Mouse (Mus musculus) left cerebral cortex, postnatal 4 days (tissue): Measurements from ENCODE around the gene Rdh16f1. TPM values are rescaled to one million over a fixed set of nuclear protein-coding genes. Genes with fewer than 3 reads are reported as not detected.
"Not testable (repeated sequence)": the region's sequence is repeated elsewhere in the genome, so short reads cannot be mapped to it uniquely, and the experiment has no call there.

Experiments
- DNase-seq: peaks from one replicate; pipeline ENCODE4 v3.0.0-alpha.2; 2022
- intact Hi-C: fragments of 180-260 bp; cut with DNase I; formaldehyde crosslinking; loops from one replicate; pipeline ENCODE4 v1.15.1; 2025
- total RNA-seq, 2 experiments: library from RNA; stranded (reverse); gene quantifications; 2 replicates each; pipeline ENCODE4 v1.2.3; 2021

The Rdh16f1 gene
- total RNA-seq, 2 experiments from 2014 or later: not detected

DNA sequence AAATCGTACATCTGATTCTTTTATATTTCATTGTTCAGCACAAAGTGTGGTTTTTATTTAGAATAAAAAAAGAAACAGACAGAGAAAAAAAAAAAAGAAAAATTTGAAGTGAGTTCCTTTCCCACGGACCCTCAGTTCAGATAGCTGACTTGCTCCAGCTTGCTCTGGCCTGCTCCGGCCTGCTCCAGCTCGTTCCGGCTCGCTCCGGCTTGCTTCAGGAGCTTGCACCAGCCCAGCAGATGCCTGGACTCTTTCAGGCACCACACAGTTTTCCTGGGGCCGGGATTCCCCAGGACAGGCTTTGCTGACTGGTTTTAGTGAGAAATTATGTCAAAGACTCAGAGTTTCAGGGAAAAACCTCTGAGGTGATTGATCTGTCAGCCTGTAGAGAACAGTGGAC is 12.3 kb upstream of the Rdh16f1 start:
- intact Hi-C loops: no loop called here
- no peak for DNase-seq

DNA sequence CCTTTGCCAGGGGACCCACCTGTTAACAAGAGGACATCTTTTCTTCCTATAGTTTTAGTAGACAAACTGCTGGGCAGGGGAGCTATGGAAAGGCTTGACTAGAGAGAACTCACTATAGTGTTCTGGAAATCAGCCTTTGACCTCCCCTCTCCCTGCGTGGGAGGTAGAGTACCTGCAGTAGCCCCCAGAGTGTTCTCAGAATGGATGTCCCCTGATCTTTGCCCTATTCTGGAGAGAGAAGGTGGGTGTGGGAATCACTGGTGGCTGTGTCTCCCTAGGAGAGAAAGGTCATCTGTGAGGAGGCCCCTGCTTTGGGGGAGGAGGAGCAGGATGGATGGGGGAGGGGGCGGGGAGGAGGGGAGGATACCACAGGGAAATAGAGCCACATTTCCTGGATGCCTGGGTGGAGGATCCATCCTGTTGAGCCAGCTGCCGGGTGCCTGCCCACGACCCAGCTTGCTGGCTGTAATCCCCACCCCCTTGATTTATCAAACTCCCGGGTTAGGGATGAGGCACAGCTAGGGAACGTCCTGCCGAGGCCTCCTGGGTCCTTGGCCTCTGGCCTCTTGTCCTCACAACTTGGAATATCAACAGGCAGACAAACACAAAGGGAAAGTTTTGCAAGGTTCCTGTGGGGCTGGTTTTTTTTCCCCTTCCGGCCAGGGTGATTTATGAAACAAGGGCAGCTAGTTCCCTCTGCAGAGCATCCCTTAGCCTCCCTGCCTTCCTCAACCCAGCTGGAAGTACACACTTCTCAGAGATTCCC is 10.6 kb upstream of the Rdh16f1 start:
- intact Hi-C loops: no loop called here

DNA sequence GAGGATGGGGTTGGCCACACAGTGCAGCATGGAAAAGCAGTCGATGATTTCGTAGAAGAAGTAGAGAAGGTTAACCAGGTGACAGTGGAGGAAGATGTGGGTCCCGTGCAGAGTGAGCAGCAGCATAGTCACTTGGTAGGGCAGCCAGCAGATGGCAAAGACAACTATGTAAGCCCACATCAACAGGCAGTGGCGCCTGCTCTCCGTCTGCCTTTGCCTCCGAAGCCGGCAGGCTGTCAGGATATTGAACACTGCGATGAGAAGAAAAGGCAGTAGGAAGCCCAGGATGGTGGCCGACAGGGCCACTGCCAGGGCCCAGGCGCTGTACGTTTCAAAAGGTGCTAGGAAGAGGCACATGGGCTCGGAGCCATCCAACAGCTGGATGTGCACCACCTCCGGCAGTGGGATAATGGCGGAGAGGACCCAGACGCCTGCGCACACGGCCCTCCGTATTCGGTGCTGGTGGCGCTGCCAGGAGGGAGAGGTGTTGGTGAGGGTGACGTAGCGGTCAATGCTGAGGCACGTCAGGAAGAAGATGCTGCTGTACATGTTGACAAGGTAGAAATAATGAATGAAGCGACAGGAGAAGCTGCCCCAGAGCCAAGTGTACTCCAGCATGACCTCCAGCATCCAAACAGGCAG is 9.3 kb upstream of the Rdh16f1 start:
- intact Hi-C loops: no loop called here
- no peak for DNase-seq

More for the DNA sequence above, 10.6 kb upstream of the Rdh16f1 start:
- DNase-seq: no peak

DNA sequence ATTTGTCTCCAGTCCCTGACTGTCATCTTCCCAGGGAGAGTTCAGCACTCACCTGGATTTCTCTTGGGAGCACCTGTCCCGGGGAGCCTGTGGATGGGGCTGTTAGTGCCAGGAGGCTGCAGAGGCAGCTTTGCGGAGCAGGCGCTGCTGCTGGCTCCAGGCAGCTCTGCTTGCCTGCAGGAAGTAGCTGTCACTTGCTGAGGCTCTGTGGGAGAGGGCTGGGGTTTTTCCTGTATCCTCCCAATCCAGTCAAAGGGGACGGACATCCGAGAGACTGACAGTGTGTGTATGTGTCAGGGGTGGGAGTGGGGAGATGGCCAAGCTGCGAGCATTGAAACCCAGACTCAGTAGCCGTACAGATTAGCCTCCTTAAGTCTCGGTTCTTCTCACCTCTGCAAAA is 8.0 kb upstream of the Rdh16f1 start, which contains the start of gene Gpr182:
Gene Gpr182, minus strand, starts transcription at position 185 of the 400 bp plus-strand sequence.
- DNase-seq: no peak
- intact Hi-C loops: no loop called here

DNA sequence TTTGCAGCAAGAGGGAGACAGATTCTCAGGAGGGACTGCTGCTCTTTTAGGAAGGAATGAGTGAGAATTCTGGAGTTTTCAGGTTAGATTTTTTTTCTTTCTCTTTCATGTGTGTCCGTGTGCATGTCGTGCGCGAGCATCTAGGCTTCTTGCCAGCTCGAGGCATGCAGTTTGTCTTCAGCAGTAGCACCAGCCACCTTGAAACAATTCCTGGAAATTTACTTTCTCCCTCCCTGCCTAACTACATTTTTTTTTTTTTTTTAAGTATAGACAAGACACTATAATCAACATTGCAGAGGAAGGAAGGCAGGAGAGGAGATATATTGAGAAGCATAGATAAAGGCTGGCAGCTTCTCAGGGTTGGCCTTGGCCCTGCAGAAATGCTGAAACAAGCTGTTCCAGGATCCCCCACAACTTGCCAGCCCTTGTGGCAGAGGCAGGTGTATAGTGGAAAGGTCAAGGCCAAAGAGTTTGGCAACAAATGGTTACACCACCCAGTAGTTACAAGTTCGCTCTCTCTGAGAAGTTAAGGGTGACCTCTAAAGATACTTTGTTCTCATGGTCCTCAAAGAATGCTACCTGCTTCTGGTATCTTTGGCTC is 4.9 kb upstream of the Rdh16f1 start:
- intact Hi-C loops: no loop called here
- no peak for DNase-seq

DNA sequence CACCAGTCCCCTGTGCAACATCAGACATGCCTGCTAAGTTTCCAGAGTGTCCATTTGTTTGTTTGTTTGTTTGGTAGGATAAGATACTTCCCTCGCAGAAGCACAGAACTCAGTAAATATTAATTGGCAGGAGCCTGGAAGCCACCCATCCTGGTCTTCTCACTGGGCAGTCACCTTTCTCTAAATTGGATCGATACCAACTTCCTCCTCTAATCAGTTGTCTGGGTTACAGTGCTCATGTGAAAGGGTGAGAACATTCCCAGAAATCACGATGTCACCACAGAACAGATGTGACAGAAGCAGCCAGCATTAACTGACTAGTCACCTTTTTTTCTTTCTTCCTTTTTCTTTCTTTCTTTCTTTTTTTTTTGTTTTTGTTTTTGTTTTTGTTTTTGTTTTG is 4.3 kb upstream of the Rdh16f1 start:
- intact Hi-C loops: no loop called here
- DNase-seq: no peak

DNA sequence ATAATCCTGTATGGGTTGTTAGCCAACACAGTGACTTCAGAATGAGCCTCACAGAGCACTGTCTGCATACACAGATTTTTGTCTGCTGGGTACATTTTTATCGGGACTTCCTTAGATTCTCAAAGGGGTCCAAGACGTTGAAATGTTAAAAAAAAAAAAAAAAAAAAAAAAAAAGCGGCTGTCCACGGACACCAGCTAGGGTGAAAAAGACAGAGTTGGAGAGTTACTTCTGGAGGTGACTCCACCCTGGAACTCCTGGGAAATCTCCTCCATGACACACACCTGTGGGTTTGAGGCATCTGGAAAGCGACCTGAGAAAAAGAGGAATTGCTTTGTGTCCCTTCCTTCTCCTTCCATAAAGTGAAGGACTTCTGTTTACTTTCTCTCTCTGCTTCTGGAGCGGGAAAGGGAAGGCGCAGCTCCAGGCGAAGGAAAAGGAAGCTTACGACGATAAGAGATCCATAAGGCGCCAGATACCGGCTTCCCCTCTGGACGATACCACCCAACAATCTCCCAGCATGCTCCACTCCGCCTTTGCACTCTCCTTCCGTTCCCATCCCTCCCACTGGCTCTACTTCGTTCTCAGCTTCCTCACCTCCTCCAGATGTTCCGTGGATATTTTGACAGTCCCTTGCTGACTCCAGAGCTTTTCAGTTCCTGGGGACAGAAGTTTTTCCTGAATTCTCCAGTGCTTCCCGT is 3.7 kb upstream of the Rdh16f1 start:
- intact Hi-C loops: no loop called here

DNA sequence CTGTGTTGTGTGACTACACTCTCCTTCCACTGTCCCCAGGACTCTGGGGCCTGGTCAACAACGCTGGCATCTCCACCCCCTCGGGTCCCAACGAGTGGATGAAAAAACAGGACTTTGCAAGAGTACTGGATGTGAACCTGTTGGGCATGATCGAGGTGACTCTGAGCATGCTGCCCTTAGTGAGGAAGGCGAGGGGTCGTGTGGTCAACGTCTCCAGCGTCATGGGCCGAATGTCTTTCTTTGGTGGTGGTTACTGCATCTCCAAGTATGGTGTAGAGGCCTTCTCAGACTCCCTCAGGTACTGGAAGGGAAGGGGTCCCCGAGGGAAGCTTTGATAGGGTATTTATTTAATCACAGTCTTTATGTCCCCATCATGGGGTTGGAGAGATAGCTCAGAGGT is 3.3 kb downstream of the Rdh16f1 start:
- DNase-seq, intact Hi-C loops: not testable (repeated sequence)

More for the DNA sequence above, 3.7 kb upstream of the Rdh16f1 start:
- no peak for DNase-seq

DNA sequence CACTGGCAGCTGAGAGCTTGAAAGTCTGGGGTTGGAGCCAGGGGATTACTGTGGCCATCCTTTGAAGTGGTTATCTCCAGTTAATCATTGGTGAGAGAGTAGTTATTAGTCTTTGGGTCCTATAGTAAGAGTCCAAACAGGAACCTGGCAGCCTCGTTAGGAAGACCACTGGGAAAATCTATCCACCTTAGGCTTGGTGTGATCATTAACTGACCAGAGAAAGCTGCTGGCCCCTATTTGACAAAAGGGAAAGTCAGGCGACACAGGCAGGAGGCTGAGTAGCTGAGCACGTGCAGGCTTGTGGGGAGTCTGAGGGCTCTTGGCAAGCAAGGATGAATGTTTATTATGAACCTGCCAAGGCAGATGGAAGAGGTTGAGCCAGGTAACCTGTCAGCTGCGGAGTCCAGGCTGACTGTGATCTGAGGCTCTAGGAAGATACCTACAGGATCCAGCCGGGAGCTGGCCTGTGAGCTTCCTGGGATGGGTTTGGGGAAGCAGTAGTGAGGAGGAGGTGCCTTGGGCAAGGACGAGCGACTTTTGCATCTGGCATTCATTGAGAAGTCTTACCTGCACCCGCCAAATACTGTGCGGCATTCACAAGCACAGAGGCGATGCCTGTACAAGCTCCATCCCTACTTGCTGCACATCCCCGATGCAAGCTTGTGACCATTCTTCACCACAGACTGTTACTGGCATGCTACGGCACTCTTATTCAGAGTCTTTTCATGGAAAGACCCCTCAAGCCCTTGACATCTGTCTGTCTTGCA is 4.5 kb downstream of the Rdh16f1 start:
- intact Hi-C loops: no loop called here
- DNase-seq: no peak

DNA sequence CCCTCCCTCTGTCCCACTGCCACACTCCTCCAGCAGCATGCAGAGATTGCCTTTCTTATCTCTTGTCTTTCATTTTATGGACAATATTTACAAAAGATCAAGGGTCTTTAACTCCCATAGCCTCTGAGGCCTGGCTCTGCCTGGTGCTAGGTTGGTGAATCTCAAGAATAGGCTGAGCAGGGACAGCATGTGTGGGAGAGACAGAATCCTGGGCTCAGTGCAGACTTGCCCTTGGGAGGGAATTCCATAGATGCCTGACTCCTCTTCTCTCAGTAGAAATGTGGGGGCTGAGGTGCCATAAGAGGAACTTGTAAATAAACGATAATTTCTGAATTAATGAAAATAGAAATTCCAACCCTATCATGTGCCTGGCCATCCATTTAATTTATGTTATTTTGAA is 7.0 kb downstream of the Rdh16f1 start:
- intact Hi-C loops: no loop called here

DNA sequence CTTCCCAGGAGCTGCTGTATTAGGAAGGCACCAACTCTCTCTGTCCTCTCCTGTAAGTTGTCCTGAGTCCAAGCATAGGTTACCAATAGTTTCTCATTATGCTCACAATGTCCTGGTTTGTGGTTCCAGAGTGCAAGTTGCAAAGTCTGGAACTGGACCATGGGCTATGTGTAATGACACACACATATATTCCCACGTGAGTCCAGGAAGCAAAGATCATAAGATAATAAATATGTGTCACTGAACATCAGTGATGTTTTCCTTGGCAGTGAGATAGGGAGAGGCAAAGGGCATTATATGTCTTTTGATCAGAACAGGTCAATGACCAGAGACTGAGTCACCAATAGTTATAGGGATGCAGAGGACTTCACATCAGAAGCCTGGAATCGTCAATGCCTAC is 16.4 kb downstream of the Rdh16f1 start, which contains the start of gene Rdh9:
Gene Rdh9, plus strand, starts transcription at position 376 of the 400 bp plus-strand sequence.
- intact Hi-C loops: no loop called here

More for the DNA sequence above, 7.0 kb downstream of the Rdh16f1 start:
- DNase-seq: no peak

DNA sequence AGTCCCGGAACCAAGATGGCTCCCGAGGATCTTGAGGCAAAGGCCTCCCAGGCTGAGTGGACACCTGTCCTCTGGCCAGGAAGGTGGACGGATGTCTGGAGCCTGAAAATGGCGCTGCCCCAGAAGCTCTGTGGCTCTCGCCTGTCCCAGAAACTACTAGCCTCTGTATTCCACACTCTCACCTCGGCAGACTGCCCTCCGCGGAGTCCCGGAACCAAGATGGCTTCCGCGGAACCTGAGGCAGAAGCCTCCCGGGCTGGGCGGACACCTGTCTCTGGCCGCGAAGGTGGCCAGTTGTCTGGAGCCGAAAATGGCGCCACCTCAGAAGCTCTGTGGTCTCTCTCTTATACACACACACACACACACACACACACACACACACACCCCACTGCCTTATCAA is 22.7 kb downstream of the Rdh16f1 start:
- intact Hi-C loops, DNase-seq: not testable (repeated sequence)

More for the DNA sequence above, 16.4 kb downstream of the Rdh16f1 start, which contains the start of gene Rdh9:
- DNase-seq: no peak

DNA sequence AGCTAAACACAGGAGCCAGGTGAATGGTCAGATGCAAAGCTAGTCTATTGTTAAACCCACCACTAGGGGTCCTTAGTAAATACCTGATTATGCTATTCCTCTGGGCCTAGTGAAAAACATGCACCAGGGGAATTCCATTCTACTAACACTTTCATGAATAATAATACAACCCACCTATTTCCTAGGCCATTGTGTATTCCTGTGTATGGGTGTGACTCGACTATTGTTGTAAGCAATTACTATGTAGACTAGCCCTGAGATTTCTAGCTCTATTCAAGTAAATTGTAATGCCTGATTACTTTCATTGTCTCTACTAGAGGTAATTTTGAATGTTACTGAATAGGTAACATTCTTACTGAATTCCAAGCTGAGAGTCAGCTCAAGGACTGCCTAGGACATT is 25.8 kb downstream of the Rdh16f1 start:
- intact Hi-C loops, DNase-seq: not testable (repeated sequence)

DNA sequence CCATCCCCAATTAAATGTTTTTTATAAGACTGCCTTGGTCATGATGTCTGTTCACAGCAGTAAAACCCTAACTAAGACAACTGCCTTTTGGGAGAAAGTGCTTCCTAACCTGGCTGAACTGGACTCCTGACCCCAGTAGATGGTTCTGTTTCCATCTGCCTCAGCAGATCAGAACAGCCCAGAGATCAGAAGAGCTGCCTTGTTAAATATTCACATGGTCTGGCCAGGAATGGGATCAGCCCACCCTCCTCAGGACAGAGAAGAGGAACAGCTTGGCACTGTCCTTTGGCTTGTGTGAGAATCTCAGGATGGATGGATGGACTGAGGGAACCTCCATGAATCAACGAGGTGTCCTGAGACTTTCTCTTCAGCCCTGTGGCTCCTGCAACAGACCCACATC is 39.7 kb downstream of the Rdh16f1 start:
- DNase-seq: no peak
- intact Hi-C loops: no loop called here

DNA sequence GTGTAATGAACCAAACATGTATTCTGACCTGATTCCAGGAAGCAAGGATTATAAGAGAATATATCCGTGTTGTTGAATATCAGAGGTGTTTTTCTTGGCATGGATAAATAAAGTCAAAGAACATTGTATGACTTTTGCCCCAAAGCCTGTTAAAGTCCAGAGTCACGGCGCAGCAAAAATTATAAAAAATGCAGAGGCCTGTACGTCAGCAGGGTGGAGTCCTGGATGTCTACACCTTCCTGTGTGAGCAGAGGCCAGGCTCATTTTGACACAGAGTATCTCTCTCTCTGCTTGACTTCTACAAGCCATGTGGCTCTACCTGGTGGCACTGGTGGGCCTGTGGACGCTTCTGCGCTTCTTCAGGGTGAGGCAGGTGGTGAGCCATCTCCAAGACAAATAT is 41.3 kb downstream of the Rdh16f1 start, which contains the start of gene Rdh16:
Gene Rdh16, plus strand, starts transcription at position 262 of the 400 bp plus-strand sequence.
- intact Hi-C loops: no loop called here
- no peak for DNase-seq

DNA sequence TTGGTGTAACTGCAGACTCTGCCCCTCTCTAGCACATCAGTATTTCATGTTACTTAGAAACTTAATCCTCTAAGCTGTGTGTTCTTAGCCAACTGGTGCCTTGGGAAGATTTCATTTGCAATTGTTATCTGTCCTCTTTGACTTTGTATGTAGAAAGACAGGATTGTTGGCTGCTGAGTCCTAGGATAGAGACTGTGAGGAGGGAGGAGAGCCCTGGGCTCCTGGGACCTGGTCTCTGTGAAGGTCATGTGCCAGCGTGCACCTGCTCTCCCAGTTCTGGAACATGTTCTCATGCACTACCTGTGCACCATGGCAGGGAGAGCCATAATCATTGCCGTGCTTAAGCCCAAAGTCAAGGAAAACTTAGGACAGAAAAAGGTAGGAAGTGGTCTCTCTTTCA is 42.0 kb downstream of the Rdh16f1 start:
- DNase-seq: no peak
- intact Hi-C loops: no loop called here

DNA sequence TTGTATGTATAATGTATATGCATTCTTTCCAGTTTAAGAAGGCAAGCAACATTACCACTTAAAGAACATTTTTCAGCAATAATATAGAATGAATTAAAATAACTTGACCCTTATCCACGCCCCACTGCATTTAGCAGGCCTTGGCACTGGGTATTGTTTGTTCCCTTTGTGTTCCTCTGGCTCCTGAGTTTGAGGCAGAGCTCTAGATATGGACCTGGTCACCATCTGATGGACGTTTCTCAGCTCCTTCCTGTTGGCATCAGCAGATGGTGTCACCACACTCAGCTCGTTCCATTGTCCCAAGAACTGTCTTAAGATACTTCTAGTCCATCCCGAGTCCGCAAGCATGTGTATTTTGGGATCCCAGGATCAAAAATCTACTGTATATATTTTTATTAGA is 42.6 kb downstream of the Rdh16f1 start:
- intact Hi-C loops: no loop called here
- DNase-seq: no peak

DNA sequence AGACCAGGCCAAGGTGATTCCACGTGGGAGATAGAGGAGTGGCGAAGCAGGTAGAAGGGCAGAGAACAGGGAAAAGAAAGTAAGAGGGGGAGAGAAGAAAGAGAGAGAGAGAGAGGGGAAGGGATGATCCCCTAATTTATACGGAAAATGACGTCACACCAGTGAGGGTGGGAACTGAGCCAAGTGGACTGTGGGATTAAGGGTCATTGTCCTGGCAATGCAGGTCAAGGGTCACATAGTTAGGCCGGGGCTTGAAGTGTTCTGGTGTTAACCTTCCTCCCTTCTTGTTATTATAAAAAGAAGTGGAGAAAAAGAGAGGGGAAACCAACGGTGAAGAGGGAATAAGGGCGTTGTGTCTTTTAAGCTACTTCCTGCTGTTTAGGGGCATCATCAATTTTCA is 44.8 kb downstream of the Rdh16f1 start:
- no peak for DNase-seq
- intact Hi-C loops: no loop called here

DNA sequence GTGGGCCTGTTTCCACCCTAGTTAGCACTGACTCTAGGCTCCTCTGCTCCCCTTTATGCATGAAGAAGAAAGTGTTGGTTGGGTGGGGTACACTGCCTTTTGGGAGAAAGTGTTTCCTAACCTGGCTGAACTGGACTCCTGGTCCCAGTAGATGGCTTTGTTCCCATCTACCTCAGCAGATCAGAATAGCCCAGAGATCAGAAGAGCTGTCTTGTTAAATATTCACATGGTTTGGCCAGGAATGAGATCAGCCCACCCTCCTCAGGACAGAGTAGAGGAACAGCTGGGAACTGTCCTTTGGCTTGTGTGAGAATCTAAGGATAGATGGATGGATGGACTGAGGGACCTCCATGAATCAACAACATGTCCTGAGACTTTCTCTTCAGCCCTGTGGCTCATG is 56.3 kb downstream of the Rdh16f1 start:
- intact Hi-C loops: no loop called here
- DNase-seq: no peak

DNA sequence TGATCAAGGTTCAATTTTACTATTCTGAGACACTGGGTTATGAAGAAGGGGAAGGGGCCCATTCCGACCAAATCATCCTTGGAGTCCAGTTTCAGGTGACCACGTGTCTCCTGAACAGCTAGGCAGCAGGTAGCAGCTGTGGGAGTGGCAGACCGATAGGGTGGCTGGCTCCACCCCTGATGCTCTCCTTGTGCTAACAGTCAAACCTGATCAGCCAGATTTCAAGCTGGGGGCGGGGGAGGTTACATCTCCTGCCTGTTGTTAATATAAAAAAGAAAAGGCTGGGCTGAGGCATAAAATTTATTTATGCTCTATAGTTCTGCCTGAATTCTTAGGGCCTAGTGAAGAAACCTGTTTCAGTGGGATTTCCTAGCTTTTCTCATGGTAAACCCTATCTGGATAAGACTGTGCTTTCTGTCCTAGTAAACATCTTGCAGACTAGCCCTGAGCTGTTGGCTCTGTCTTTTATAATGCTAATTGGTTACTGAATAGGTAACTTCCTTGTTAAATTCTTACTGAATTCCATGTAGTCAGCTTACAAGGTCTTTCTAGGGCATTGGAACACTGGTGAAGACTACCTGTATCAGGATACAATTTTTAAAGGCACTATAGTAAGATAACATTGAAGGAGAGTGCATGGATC is 57.8 kb downstream of the Rdh16f1 start:
- intact Hi-C loops: not testable (repeated sequence)

More for the DNA sequence above, 57.8 kb downstream of the Rdh16f1 start:
- not testable (repeated sequence) for DNase-seq
